In the genomic region with DNA sequence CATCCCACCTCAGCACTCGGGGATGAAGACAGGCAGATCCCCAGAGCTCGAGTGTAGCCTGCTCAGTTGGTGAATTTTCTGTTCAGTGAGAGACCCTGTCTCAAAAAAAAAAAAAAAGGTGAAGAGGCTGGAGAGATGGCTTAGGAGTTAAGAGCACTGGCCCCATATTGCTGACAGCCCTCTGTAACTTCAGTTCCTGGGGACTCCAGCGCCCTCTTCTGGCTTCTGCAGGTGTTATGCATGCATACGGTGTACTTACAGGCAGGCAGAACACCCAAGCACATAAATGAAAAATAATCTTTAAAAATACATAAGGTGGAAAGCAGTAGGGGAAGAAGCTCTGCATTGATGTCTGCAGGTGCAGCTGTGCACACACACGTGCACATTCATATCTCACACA, we compare ENCODE assay signal across 8 mouse cellular contexts. TPM values are rescaled to one million over a fixed set of nuclear protein-coding genes. Genes with fewer than 3 reads are reported as not detected.
DNase-seq lines count a peak whose midpoint lies in the region; ATAC-seq and TF ChIP-seq lines count a peak whose summit lies in the region.

No protein-coding gene starts in this region.

- peaks cover 24% of the 10 kb centered on the region for H3K36me3 ChIP-seq in ES-Bruce4 (ENCODE audit: control insufficient read depth, insufficient read depth, low read length, poor library complexity, severe bottlenecking)

- intact Hi-C loops in heart, postnatal 10 days (cut with DNase I): loop anchor here (1.0 kb wide), 1 partner anchor 116 kb away; no protein-coding TSS in a partner anchor
- intact Hi-C loops in heart, postnatal 25 days (cut with DNase I): no loop called here

- H3K4me1 ChIP-seq in ES-Bruce4 (ENCODE audit: control insufficient read depth, insufficient read depth, low read length): no peaks in the 10 kb centered on the region

- ATAC-seq in erythroblast, adult 5-6 weeks (replicated peaks; ENCODE audit: low FRiP score, poor library complexity, severe bottlenecking): peak; percentile 70

- no peak overlapping the region for H3K27ac ChIP-seq in ES-Bruce4 (ENCODE audit: insufficient read depth, low read length)

- no peak for TF ChIP-seq EP300 in ES-Bruce4 (IDR thresholded peaks at IDR 0.05; ENCODE audit: insufficient read depth, low read depth, low read length)

- H3K4me3 ChIP-seq in ES-Bruce4 (ENCODE audit: low read depth, low read length): no peak overlapping the region

- H3K27me3 ChIP-seq in ES-Bruce4 (ENCODE audit: control insufficient read depth, insufficient read depth, low read length, poor library complexity, severe bottlenecking): no peaks in the 10 kb centered on the region

- DNase-seq in heart, postnatal 10 days: peak; percentile 29 to 46
- no peak for DNase-seq in heart, postnatal 25 days (ENCODE audit: low spot score)
- DNase-seq in 3T3-L1 (ENCODE audit: low read depth, low spot score): peak; percentile 59
- DNase-seq in naive thymus-derived CD4-positive, alpha-beta T cell, adult 2 months (ENCODE audit: low read depth): peak; percentile 71
- DNase-seq in frontal cortex, postnatal 10 days (ENCODE audit: low spot score in 2 of 2): no peak
- no peak for DNase-seq in cerebellum, adult 9-10 months

- H3K9ac ChIP-seq in ES-Bruce4 (ENCODE audit: low read depth, poor library complexity, severe bottlenecking): no peak overlapping the region

- H3K9me3 ChIP-seq in ES-Bruce4 (replicated peaks; ENCODE audit: control insufficient read depth, insufficient read depth, low read length, poor library complexity, severe bottlenecking): no peaks in the 10 kb centered on the region

- TF ChIP-seq POLR2A in ES-Bruce4 (IDR thresholded peaks at IDR 0.05; ENCODE audit: insufficient read depth, low read length): no peak

- TF ChIP-seq CTCF in ES-Bruce4 (IDR thresholded peaks at IDR 0.05; ENCODE audit: low read depth, low read length): peak; percentile 70

RNA-seq across cellular contexts. Expression of a gene that starts 9.1 kb away (rescaled TPM):
- 10 to 100 TPM; 11.0 to 12.7 TPM for total RNA-seq in heart, postnatal 10 days (2021)
- 10 to 100 TPM; 11.7 to 12.7 TPM for total RNA-seq in heart, postnatal 25 days (2021)
- polyA plus RNA-seq in ES-Bruce4 (2011; ENCODE audit: insufficient read depth, insufficient read length, low read depth, missing spikeins): 44.3 and 45.8 TPM in 2 replicates
- total RNA-seq in erythroblast, adult 5-6 weeks (2015; ENCODE audit: low replicate concordance): 44.1 and 50.5 TPM in 2 replicates
- total RNA-seq in erythroblast, adult 5-6 weeks (2017; ENCODE audit: low replicate concordance): 81.8 and 274 TPM in 2 replicates

RNA-seq across cellular contexts. Expression of a gene that starts 54.8 kb away (rescaled TPM):
- total RNA-seq in heart, postnatal 10 days (2021): 10 to 100 TPM; 74.1 to 78.3 TPM
- total RNA-seq in heart, postnatal 25 days (2021): 100 to 1,000 TPM; 106 to 145 TPM
- 2.6 and 3.6 TPM in 2 replicates for polyA plus RNA-seq in ES-Bruce4 (2011; ENCODE audit: insufficient read depth, insufficient read length, low read depth, missing spikeins)
- total RNA-seq in erythroblast, adult 5-6 weeks (2015; ENCODE audit: low replicate concordance): 604 and 645 TPM in 2 replicates
- total RNA-seq in erythroblast, adult 5-6 weeks (2017; ENCODE audit: low replicate concordance): 495 and 623 TPM in 2 replicates

Comparison
In these comparisons a context has a peak if more than half of its experiments do, and no peak if none do; other contexts are left out.
1. DNase-seq: peak in heart, postnatal 10 days (2 of 2), 3T3-L1 (single experiment) and naive thymus-derived CD4-positive, alpha-beta T cell, adult 2 months (single experiment); none in heart, postnatal 25 days (single experiment), frontal cortex, postnatal 10 days (0 of 2) and cerebellum, adult 9-10 months (single experiment).